Mouse (Mus musculus) c-Kit-negative CD71-positive TER-119-positive erythroid progenitor cells, embryonic 14.5 days (primary cell): Measurements from ENCODE around the gene Krt23.

Experiments
- DNase-seq: peaks from one replicate; pipeline ENCODE4 v3.0.0-alpha.2; 2013; ENCODE audit warnings: low read depth, low spot score

Krt23 gene

DNA sequence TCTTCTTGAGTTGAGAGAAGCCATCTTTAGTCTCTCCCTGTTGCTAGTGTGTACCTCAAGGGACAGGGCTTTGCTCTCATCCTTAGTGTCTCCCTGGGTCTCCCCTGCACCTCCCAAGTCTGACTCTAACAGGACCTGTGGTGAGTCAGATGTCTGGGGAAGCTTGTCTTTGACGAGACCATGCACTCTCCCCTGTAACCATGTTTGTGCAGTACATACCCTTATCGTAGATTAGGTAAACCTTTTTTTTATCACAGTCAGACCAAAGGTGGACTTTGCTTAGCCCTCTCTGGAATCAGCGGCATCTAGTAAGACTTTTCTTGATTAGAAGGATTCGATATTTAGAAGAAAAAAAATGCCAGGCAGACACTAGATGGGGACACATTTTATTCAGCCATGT, 38.9 kb downstream of the Krt23 start:
- DNase-seq: no peak

DNA sequence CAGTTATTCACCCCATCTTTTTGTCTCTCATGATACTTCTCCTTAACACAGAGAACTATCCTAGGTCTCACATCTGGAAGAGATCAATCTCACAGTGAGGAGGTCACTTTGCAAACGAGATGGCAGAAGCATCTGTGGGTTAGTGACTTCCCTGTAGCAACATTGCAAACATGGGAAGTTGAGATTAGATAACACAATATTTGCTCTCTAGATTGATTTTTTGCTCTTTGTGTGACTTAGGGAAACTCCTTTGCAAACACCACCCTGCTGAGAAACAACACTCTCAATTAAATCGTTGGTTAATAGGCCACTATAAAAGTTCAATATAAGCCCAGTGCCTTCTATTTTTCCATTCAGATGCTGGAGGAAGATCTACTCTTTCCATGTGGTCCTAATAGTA, 44.2 kb downstream of the Krt23 start:
- no peak for DNase-seq

DNA sequence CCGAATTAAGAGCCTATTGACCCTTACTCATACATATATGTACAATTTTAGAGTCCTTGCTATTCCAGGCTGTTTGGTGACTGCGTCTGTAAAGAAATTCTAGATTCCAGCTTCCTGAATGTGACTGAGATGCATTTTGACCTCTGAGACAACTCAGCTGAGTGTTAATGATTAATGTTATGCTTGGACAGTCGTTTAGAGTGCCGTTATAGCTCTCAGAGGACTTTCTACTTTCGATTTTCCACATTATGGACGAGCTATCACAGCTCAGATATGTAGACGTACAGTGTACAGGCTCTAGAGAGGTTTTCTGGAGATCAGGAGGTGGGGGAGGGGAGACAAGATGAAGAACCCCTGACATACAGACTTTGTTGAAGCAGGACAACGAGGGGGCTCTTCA, 51.7 kb downstream of the Krt23 start:
- DNase-seq: no peak

DNA sequence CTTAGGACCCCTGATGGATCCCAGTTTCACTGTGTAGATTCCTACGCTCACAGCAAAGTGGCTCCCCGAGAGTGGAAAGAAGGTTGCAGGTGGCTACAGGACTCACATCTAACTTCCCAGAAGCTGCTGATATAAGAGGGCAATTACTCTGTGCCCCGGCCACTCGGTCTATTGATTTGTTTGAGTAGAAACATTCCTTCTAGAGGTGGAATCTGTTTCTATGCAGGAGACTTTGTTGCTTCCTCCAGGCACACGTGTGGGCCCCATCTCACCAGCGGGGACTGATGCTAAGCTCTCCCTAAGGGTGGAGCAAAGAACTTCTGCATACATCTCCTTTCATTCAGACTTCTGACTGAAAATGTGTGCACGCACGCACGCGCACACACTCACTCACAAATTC, 53.5 kb downstream of the Krt23 start:
- no peak for DNase-seq

- no peak for DNase-seq
Measured at GRCm38 (mm10) chr11:99437972-99438371, 55.0 kb downstream of the Krt23 start, which contains the start of gene Krt20. Gene Krt20, minus strand, starts transcription at chr11:99438150.

DNA sequence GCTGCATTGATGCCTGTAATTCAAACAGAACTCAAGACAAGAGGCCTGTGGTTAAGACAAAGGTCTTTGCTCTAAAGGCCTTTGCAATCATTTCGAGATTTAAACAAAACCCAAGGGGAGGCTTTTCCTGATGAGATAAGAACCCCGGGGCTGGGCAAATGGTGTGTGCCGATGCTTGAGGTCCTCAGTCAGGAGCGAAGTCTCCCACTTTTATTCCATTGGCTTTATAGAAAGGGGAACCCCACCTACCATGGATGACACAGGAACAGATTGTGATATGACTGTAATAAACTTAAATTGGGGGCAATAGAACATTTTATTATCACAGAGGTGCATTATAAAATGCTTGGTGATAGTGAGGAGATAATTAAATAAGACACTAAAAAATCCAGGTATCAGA, 56.3 kb downstream of the Krt23 start:
- no peak for DNase-seq

DNA sequence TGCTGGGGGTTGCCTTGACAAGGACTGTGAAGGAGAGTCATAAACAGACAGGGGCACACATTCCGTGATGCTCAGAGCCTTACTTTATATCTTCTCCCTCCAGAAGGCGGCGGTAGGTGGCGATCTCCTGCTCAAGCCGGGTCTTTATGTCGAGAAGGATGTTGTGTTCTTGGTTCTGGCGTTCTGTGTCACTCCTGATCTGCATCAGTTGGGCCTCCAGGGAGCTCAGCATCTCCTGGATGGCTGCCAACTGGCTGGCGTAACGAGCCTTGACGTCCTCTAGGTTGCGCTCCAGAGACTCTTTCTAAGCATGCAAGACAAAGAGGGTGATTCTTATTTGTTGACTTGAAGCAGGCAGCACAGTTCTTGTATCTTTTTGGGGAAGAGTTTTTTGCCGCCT, 62.3 kb downstream of the Krt23 start:
- DNase-seq: no peak
